In genomic region chr19:45301432-45301732, GRCm38 (mm10) we compare ENCODE assay signal across 8 mouse cellular contexts.
A peak's percentile ranks its signal among the peaks of the same experiment; 100 is the strongest.
DNase-seq lines count a peak whose midpoint lies in the region; ATAC-seq and TF ChIP-seq lines count a peak whose summit lies in the region.

No protein-coding gene starts in this region.

- H3K9ac ChIP-seq in heart, embryonic 16.5 days (ENCODE audit: low read length): peak overlapping the region; percentile 78
- H3K9ac ChIP-seq in ES-E14 (ENCODE audit: insufficient read depth, low read depth, low read length, poor library complexity, severe bottlenecking): no peak overlapping the region
- H3K9ac ChIP-seq in forebrain, embryonic 12.5 days: peak overlapping the region; percentile 72
- H3K9ac ChIP-seq in liver, embryonic 14.5 days (replicated peaks): no peak overlapping the region

- in situ Hi-C loops in ES-E14 (cut with MboI; ENCODE audit: low sequenced_read_pairs in 2 of 2, unreplicated experiment in 2 of 2): no loop called here

- 2% methylated on average over 16 of the region's 16 CpGs for WGBS in heart, embryonic 16.5 days
- WGBS in forebrain, embryonic 12.5 days: 2% methylated on average over 16 of the region's 16 CpGs
- 2% methylated on average over 16 of the region's 16 CpGs for WGBS in liver, embryonic 14.5 days (ENCODE audit: insufficient replicate concordance)

- H3K4me1 ChIP-seq in heart, embryonic 16.5 days (ENCODE audit: control insufficient read depth, insufficient read depth, low read length): peaks cover 28% of the 10 kb centered on the region
- peaks cover 4 to 16% of the 10 kb centered on the region in 2 experiments; a peak in 3 of 4 replicates for H3K4me1 ChIP-seq in ES-E14 (ENCODE audit: control insufficient read depth in 2 of 2, insufficient read depth in 2 of 2, low read length in 2 of 2, poor library complexity in 1 of 2)
- H3K4me1 ChIP-seq in forebrain, embryonic 12.5 days: peaks cover 42% of the 10 kb centered on the region
- no peaks in the 10 kb centered on the region for H3K4me1 ChIP-seq in liver, embryonic 14.5 days (replicated peaks; ENCODE audit: control insufficient read depth in 2 of 2, insufficient read depth in 2 of 2, low read length in 1 of 2)

- H3K4me3 ChIP-seq in heart, embryonic 16.5 days (ENCODE audit: low read length): peak overlapping the region; percentile 75
- peak overlapping the region; percentile 72 to 76 for H3K4me3 ChIP-seq in ES-E14 (ENCODE audit: insufficient read depth in 1 of 2, low read depth in 1 of 2, low read length in 2 of 2, poor library complexity in 1 of 2, severe bottlenecking in 1 of 2)
- peak overlapping the region; percentile 56 for H3K4me3 ChIP-seq in forebrain, embryonic 12.5 days (replicated peaks)
- H3K4me3 ChIP-seq in liver, embryonic 14.5 days (ENCODE audit: insufficient read depth in 1 of 2, low read depth in 2 of 2, low read length in 2 of 2): peak overlapping the region in 1 of 2 experiments; percentile 29; a peak in 2 of 4 replicates

- H3K27me3 ChIP-seq in heart, embryonic 16.5 days (ENCODE audit: control insufficient read depth, insufficient read depth, low read length): peaks cover 23% of the 10 kb centered on the region
- peaks cover 97% of the 10 kb centered on the region for H3K27me3 ChIP-seq in forebrain, embryonic 12.5 days
- H3K27me3 ChIP-seq in liver, embryonic 14.5 days (ENCODE audit: control insufficient read depth, insufficient read depth, low read length): peaks cover 69% of the 10 kb centered on the region

- intact Hi-C loops in heart, postnatal 10 days (cut with DNase I): loop anchor here (1.0 to 5.0 kb wide), 4 partner anchors 18 to 131 kb away; partner anchors contain the start of gene Lbx1
- intact Hi-C loops in gastrocnemius, postnatal 36 days (cut with DNase I): loop anchor here (5.0 kb wide), 2 partner anchors 79 to 239 kb away; no protein-coding TSS in a partner anchor

- no peak for ATAC-seq in heart, embryonic 16.5 days (replicated peaks; ENCODE audit: extremely low read depth, insufficient read depth, low FRiP score)
- peak; percentile 15; the same call in 1 of the 2 replicates for ATAC-seq in forebrain, embryonic 12.5 days (ENCODE audit: low FRiP score)
- no peak for ATAC-seq in liver, embryonic 14.5 days (ENCODE audit: insufficient read depth)

- no peak for DNase-seq in heart, postnatal 10 days
- DNase-seq in ES-E14 (ENCODE audit: low read depth, low spot score): no peak
- no peak for DNase-seq in liver, embryonic 14.5 days (ENCODE audit: low read depth in 3 of 3, low spot score in 3 of 3)
- no peak for DNase-seq in ovary, postnatal 10 days (ENCODE audit: low spot score)
- no peak for DNase-seq in yolk sac, embryonic 10.5 days (ENCODE audit: low spot score)
- no peak for DNase-seq in gastrocnemius, postnatal 36 days

- no peaks in the 10 kb centered on the region for H3K36me3 ChIP-seq in heart, embryonic 16.5 days (ENCODE audit: control insufficient read depth, insufficient read depth)
- no peaks in the 10 kb centered on the region for H3K36me3 ChIP-seq in ES-E14 (ENCODE audit: control insufficient read depth, insufficient read depth, low read length, poor library complexity, severe bottlenecking)
- H3K36me3 ChIP-seq in forebrain, embryonic 12.5 days (replicated peaks): no peaks in the 10 kb centered on the region
- no peaks in the 10 kb centered on the region for H3K36me3 ChIP-seq in liver, embryonic 14.5 days (replicated peaks; ENCODE audit: control insufficient read depth, insufficient read depth, low read depth)

- peak overlapping the region; percentile 60; the same call in 1 of the 2 replicates for H3K27ac ChIP-seq in heart, embryonic 16.5 days (ENCODE audit: low read length)
- H3K27ac ChIP-seq in ES-E14 (ENCODE audit: insufficient read depth, low read depth, low read length, poor library complexity, severe bottlenecking): no peak overlapping the region
- H3K27ac ChIP-seq in forebrain, embryonic 12.5 days: peak overlapping the region; percentile 94
- no peak overlapping the region for H3K27ac ChIP-seq in liver, embryonic 14.5 days

- no peaks in the 10 kb centered on the region for H3K9me3 ChIP-seq in heart, embryonic 16.5 days (replicated peaks; ENCODE audit: control insufficient read depth, low read length)
- H3K9me3 ChIP-seq in ES-E14 (ENCODE audit: control insufficient read depth, insufficient read depth, low read depth, low read length): no peaks in the 10 kb centered on the region
- H3K9me3 ChIP-seq in forebrain, embryonic 12.5 days: no peaks in the 10 kb centered on the region
- H3K9me3 ChIP-seq in liver, embryonic 14.5 days (ENCODE audit: control insufficient read depth, low read length): no peaks in the 10 kb centered on the region

- H3K4me2 ChIP-seq in heart, embryonic 16.5 days (ENCODE audit: low read depth, low read length): peak overlapping the region; percentile 90
- H3K4me2 ChIP-seq in forebrain, embryonic 12.5 days: peak overlapping the region; percentile 99
- peak overlapping the region; percentile 56 for H3K4me2 ChIP-seq in liver, embryonic 14.5 days (ENCODE audit: low read depth)

- no peak for TF ChIP-seq EP300 in liver, embryonic 14.5 days (IDR thresholded peaks at IDR 0.05; ENCODE audit: low read depth)

- no peak for TF ChIP-seq CTCF in liver, embryonic 14.5 days (IDR thresholded peaks at IDR 0.05; ENCODE audit: low read depth)

TF ChIP-seq in ES-E14, 5 proteins besides CTCF, POLR2A, EP300 and RAD21:
- TF ChIP-seq ZC3H11A (IDR thresholded peaks at IDR 0.05; ENCODE audit: borderline replicate concordance, low read depth, low read length) (no peak), ZNF384 (IDR thresholded peaks at IDR 0.05; ENCODE audit: low read depth, low read length) (no peak), CHD2 (IDR thresholded peaks at IDR 0.05; ENCODE audit: low read depth, low read length) (no peak), MAFK (IDR thresholded peaks at IDR 0.05; ENCODE audit: insufficient read depth, low read depth, low read length) (no peak), HCFC1 (IDR thresholded peaks at IDR 0.05; ENCODE audit: borderline replicate concordance, insufficient read depth, low read length) (no peak)

Comparison
In these comparisons a context has a peak if more than half of its experiments do, and no peak if none do; other contexts are left out.
1. H3K27ac ChIP-seq: peak in heart, embryonic 16.5 days (single experiment) and forebrain, embryonic 12.5 days (single experiment); none in ES-E14 (single experiment) and liver, embryonic 14.5 days (single experiment).
2. H3K9ac ChIP-seq: peak in heart, embryonic 16.5 days (single experiment) and forebrain, embryonic 12.5 days (single experiment); none in ES-E14 (single experiment) and liver, embryonic 14.5 days (single experiment).
3. Peak in every context shown above with its lines, with median percentiles within 50 percentile points of each other: H3K4me2 ChIP-seq.